Mouse (Mus musculus) liver, adult 2 months (tissue): ENCODE data around the gene Klrk1. TPM values are rescaled to one million over a fixed set of nuclear protein-coding genes. Genes with fewer than 3 reads are reported as not detected.
"Not testable (repeated sequence)": the region's sequence is repeated elsewhere in the genome, so short reads cannot be mapped to it uniquely, and the experiment has no call there.

Experiments
- DNase-seq: peaks from one replicate; pipeline ENCODE4 v3.0.0-alpha.2; 2011; ENCODE audit warnings: low read depth, low spot score; ENCODE audit errors: extremely low read depth
- H3K27ac ChIP-seq: fragments of 200-500 bp; replicated peaks from 2 replicates; pipeline ENCODE4 v1.5.1; 2012; ENCODE audit warnings: low read depth, mild to moderate bottlenecking, control low read depth, inconsistent platforms, low read length; ENCODE audit not compliant: insufficient read depth
- H3K27me3 ChIP-seq: fragments of 200-500 bp; 2 replicates; pipeline ENCODE4 v1.6.1; 2012; ENCODE audit warnings: mild to moderate bottlenecking, moderate library complexity, low read length, inconsistent platforms; ENCODE audit not compliant: control insufficient read depth, insufficient read depth
- H3K36me3 ChIP-seq: fragments of 200-500 bp; 2 replicates; pipeline ENCODE4 v1.6.1; 2012; ENCODE audit warnings: low read length, inconsistent platforms; ENCODE audit not compliant: control insufficient read depth, insufficient read depth
- H3K4me1 ChIP-seq: fragments of 200-500 bp; 2 replicates; pipeline ENCODE4 v1.6.1; 2011; ENCODE audit warnings: low read length; ENCODE audit not compliant: control insufficient read depth, insufficient read depth
- H3K4me3 ChIP-seq: fragments of 200-500 bp; 2 replicates; pipeline ENCODE4 v1.5.1; 2011; ENCODE audit warnings: low read depth, mild to moderate bottlenecking, control low read depth, low read length, moderate library complexity; ENCODE audit not compliant: insufficient read depth
- H3K79me2 ChIP-seq: fragments of 200-500 bp; 2 replicates; pipeline ENCODE4 v1.6.1; 2012; ENCODE audit warnings: inconsistent platforms, mild to moderate bottlenecking, low read length, moderate library complexity; ENCODE audit not compliant: control insufficient read depth, insufficient read depth
- H3K9ac ChIP-seq: fragments of 200-500 bp; 2 replicates; pipeline ENCODE4 v1.6.1; 2012; ENCODE audit warnings: low read depth, mild to moderate bottlenecking, control low read depth, inconsistent platforms, low read length
- CTCF ChIP-seq: fragments of 200-500 bp; IDR thresholded peaks from 2 replicates; pipeline ENCODE4 v1.5.1; 2011; ENCODE audit warnings: low read depth, low read length, control low read depth
- POLR2A ChIP-seq: fragments of 200-500 bp; IDR thresholded peaks from 2 replicates; pipeline ENCODE4 v1.6.1; 2011; ENCODE audit warnings: low read length, control low read depth; ENCODE audit not compliant: insufficient read depth; ENCODE audit errors: extremely low read depth
- WGBS: fragments of 180-500 bp; shearing (Covaris S2); methylation state at CpG from one replicate; pipeline ENCODE4 v1.1.7; 2018; 5-methylcytosine and 5-hydroxymethylcytosine counted together
- polyA plus RNA-seq: library from polyadenylated mRNA; depleted of rRNA; stranded (reverse); fragments of >200 nt; gene quantifications from 2 replicates; pipeline ENCODE4 v1.2.3, GENCODE M21; 2012; rRNA removed
- total RNA-seq: library from RNA; depleted of rRNA; stranded (reverse); fragments of >200 nt; gene quantifications from 2 replicates; pipeline ENCODE4 v1.2.3, GENCODE M21; 2014; rRNA removed

Klrk1 gene
- total RNA-seq (3.0 and 3.3 TPM in 2 replicates), polyA plus RNA-seq (0.19 and 0.23 TPM in 2 replicates)

DNA sequence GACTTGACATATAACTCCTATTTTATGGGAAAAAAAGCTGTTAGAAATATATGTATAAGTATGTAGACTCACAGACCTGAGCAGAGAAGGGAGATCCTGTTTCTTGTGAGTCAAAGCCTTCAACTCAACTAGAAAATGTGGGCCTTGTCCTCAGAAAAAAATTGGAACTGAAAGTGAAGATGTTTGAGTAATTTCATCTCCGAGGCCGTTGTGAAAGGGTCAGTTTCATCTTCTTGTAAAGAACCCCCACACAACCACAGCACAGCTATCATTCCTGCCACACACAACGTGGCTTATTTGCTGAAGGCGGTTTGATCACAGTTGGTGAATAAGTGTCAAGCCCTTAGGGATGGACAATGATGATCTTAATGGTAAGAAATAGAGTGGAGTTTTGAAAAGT is at the start of gene Klrk1:
TSS of gene Klrk1 (minus strand) at position 130 of the 400 bp plus-strand sequence.
- Histone ChIP-seq H3K4me3 (no peak within 1 kb of the TSS), H3K79me2 (no peaks in the 10 kb centered on the region), H3K27ac (no peak within 1 kb of the TSS), H3K4me1 (no peaks in the 10 kb centered on the region), H3K36me3 (no peaks in the 10 kb centered on the region), H3K27me3 (no peaks in the 10 kb centered on the region), H3K9ac (no peak within 1 kb of the TSS)
- DNase-seq: peak; percentile 27
- TF ChIP-seq POLR2A: no peak
- 65% methylated on average over 4 of the region's 4 CpGs for WGBS

DNA sequence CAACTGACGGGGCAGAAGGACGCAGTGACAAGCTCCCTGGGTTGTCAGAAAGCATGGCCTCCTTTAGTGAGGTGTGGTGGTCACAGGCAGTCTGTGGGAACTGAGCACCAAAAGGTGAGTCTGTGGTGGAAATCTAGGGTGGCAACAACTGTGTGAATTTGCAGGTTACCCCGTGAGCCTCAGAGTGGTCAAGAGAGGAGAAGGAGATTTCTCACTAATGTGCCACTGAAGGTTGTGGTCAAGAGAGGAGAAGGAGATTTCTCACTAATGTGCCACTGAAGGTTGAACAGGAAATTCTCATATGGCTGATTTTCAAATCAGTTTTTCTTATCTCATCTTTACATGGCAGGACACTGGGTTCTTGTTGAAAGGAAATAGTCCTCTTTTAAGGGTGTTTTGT is 37.6 kb upstream of the Klrk1 start:
- 60% methylated on average over 1 of the region's 3 CpGs for WGBS

DNA sequence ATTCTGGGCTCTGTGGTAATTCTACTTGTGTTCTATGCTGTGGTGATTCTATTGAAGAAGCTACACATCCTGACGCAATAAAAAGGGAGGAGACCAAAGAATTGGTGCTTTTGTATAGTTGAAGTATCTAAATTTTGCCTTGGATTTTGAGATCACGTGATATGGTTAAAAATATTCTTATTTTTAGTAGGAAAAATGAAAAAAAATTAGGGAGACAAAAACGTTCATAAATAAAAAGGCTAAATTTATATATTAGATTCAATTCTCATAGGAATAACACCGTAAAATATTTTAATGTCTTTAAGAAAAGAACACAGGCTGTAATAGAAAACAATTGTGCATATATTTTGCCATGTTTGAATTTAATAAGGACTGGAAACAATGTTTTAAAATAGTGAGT is 36.9 kb upstream of the Klrk1 start, which contains the start of gene Klrc2:
TSS of gene Klrc2 (minus strand) at position 101 of the 400 bp plus-strand sequence.
- not testable (repeated sequence) for H3K36me3 ChIP-seq, H3K4me3 ChIP-seq, H3K9ac ChIP-seq, H3K79me2 ChIP-seq, H3K27ac ChIP-seq, H3K27me3 ChIP-seq, H3K4me1 ChIP-seq, DNase-seq
- WGBS: 67% methylated on average over 4 of the region's 4 CpGs

More for the DNA sequence above, 37.6 kb upstream of the Klrk1 start:
- H3K79me2 ChIP-seq, H3K4me3 ChIP-seq, H3K27ac ChIP-seq, H3K36me3 ChIP-seq, H3K4me1 ChIP-seq, DNase-seq, H3K27me3 ChIP-seq, H3K9ac ChIP-seq: not testable (repeated sequence)

DNA sequence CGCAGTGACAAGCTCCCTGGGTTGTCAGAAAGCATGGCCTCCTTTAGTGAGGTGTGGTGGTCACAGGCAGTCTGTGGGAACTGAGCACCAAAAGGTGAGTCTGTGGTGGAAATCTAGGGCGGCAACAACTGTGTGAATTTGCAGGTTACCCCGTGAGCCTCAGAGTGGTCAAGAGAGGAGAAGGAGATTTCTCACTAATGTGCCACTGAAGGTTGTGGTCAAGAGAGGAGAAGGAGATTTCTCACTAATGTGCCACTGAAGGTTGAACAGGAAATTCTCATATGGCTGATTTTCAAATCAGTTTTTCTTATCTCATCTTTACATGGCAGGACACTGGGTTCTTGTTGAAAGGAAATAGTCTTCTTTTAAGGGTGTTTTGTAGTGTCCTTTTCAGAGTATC is 20.4 kb upstream of the Klrk1 start:
- H3K4me3 ChIP-seq, H3K9ac ChIP-seq, H3K79me2 ChIP-seq, H3K27me3 ChIP-seq, H3K4me1 ChIP-seq, DNase-seq, H3K36me3 ChIP-seq, H3K27ac ChIP-seq: not testable (repeated sequence)
- WGBS: 85% methylated on average over 2 of the region's 3 CpGs

DNA sequence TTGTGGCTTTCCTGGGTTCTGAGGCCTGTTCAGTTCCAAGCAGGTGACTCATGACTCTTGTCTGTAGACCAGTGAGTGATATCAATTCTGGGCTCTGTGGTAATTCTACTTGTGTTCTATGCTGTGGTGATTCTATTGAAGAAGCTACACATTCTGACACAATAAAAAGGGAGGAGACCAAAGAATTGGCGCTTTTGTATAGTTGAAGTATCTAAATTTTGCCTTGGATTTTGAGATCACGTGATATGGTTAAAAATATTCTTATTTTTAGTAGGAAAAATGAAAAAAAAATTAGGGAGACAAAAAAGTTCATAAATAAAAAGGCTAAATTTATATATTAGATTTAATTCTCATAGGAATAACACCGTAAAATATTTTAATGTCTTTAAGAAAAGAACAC is 19.6 kb upstream of the Klrk1 start, which contains the start of gene Klrc3:
TSS of gene Klrc3 (minus strand) at position 101 of the 400 bp plus-strand sequence.
- not testable (repeated sequence) for H3K79me2 ChIP-seq, H3K27ac ChIP-seq, H3K4me3 ChIP-seq, DNase-seq, H3K9ac ChIP-seq, H3K4me1 ChIP-seq, H3K36me3 ChIP-seq, H3K27me3 ChIP-seq
- 82% methylated on average over 3 of the region's 3 CpGs for WGBS

DNA sequence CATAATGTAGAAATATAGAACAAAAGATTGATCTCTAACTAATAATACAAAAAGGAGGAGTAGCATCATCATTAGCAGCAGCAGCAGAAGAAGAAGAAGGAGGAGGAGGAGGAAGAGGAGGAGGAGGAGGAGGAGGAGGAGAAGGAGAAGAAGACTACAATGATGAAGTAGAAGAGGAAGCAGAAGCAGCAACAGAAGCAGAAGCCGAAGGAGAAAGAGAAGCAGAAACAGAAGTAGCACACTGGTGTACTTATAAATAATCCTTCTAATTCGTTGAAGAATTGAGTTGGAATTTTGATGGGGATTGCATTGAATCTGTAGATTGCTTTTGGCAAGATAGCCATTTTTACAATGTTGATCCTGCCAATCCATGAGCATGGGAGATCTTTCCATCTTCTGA is 7.4 kb upstream of the Klrk1 start:
- not testable (repeated sequence) for H3K4me3 ChIP-seq, DNase-seq, H3K36me3 ChIP-seq, H3K9ac ChIP-seq, H3K27me3 ChIP-seq, H3K79me2 ChIP-seq, H3K27ac ChIP-seq, H3K4me1 ChIP-seq
- WGBS: 72% methylated on average over 2 of the region's 2 CpGs

DNA sequence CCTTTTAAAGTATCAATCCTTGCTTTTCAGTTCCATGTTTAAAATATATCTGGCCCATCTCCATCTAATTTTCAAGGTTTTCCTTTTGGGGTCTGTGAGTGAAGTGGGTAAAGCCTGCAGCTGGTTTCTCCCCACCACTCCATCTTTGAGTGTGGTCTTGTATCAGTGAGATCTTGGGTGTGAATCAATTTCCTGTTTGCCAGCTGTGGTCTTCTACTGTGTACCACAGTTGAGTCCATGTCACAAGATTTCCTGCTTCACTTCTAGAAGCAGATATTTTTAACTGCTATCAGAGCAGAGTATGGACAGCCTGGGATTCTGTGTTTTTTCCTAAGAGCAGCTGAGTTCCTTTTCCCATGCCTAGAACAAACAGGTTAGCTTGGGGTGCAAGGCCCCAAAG is 15.3 kb downstream of the Klrk1 start:
- Histone ChIP-seq H3K4me3 (no peak overlapping the region), H3K79me2 (no peaks in the 10 kb centered on the region), H3K36me3 (no peaks in the 10 kb centered on the region), H3K4me1 (no peaks in the 10 kb centered on the region), H3K27ac (no peak overlapping the region), H3K27me3 (no peaks in the 10 kb centered on the region), H3K9ac (no peak overlapping the region)
- no peak for DNase-seq
- no peak for TF ChIP-seq CTCF
- TF ChIP-seq POLR2A: no peak
